Mouse (Mus musculus) lung, embryonic 15.5 days (tissue): ENCODE data around the gene Cgnl1. TPM values are rescaled to one million over a fixed set of nuclear protein-coding genes. Genes with fewer than 3 reads are reported as not detected.
"Not testable (repeated sequence)": the region's sequence is repeated elsewhere in the genome, so short reads cannot be mapped to it uniquely, and the experiment has no call there.

ENCODE experiments used
- ATAC-seq: fragments of 200-750 bp; cut with Nextera tagmentation; 2 replicates; pipeline ENCODE4 v1.8.0; 2017; ENCODE audit warnings: moderate number of reproducible peaks, borderline replicate concordance; ENCODE audit not compliant: low FRiP score, low TSS enrichment; ENCODE audit errors: extremely low read depth
- H3K27ac ChIP-seq: fragments of 300-500 bp; sonication (generic); 2 replicates; pipeline ENCODE4 v1.5.1; 2015; ENCODE audit warnings: moderate library complexity, mild to moderate bottlenecking, inconsistent platforms
- H3K27me3 ChIP-seq: fragments of 300-500 bp; sonication (generic); 2 replicates; pipeline ENCODE4 v1.6.1; 2015; ENCODE audit warnings: inconsistent platforms
- H3K36me3 ChIP-seq: fragments of 300-500 bp; sonication (generic); 2 replicates; pipeline ENCODE4 v1.6.1; 2015; ENCODE audit warnings: inconsistent platforms
- H3K4me1 ChIP-seq: fragments of 300-500 bp; sonication (generic); 2 replicates; pipeline ENCODE4 v1.6.1; 2015; ENCODE audit warnings: inconsistent platforms
- H3K4me2 ChIP-seq: fragments of 300-500 bp; sonication (generic); 2 replicates; pipeline ENCODE4 v1.6.1; 2015; ENCODE audit warnings: inconsistent platforms, mild to moderate bottlenecking, moderate library complexity
- H3K4me3 ChIP-seq: fragments of 300-500 bp; sonication (generic); 2 replicates; pipeline ENCODE4 v1.5.1; 2015; ENCODE audit warnings: mild to moderate bottlenecking, inconsistent platforms
- H3K9ac ChIP-seq: fragments of 300-500 bp; sonication (generic); 2 replicates; pipeline ENCODE4 v1.6.1; 2015; ENCODE audit warnings: inconsistent platforms
- H3K9me3 ChIP-seq: fragments of 300-500 bp; sonication (generic); 2 replicates; pipeline ENCODE4 v1.6.1; 2016; ENCODE audit warnings: inconsistent platforms
- WGBS: fragments of 180-500 bp; shearing (Covaris S2); methylation state at CpG from one replicate; pipeline ENCODE4 v1.1.7; 2015; 5-methylcytosine and 5-hydroxymethylcytosine counted together
- polyA plus RNA-seq: library from polyadenylated mRNA; unstranded; fragments of >200 nt; fragmentation: Nextera tagmentation; extraction: Ambion mirVana; gene quantifications from 2 replicates; pipeline ENCODE4 v1.2.1, GENCODE M21; 2015

The Cgnl1 gene
- polyA plus RNA-seq, 1 experiment from 2014 or later: 20.2 TPM

GRCm38 (mm10) chr9:71635627-71636026 is 135.8 kb downstream of the Cgnl1 start:
- no peak overlapping the region for H3K4me2 ChIP-seq
- H3K36me3 ChIP-seq: peaks cover 6% of the 10 kb centered on the region; the same call in 1 of the 2 replicates
- H3K4me1 ChIP-seq: no peaks in the 10 kb centered on the region
- 58% methylated on average over 1 of the region's 1 CpGs for WGBS
- H3K9me3 ChIP-seq: no peaks in the 10 kb centered on the region
- ATAC-seq: no peak
- no peaks in the 10 kb centered on the region for H3K27me3 ChIP-seq
- H3K4me3 ChIP-seq: no peak overlapping the region
- no peak overlapping the region for H3K27ac ChIP-seq
- H3K9ac ChIP-seq: no peak overlapping the region

GRCm38 (mm10) chr9:71634916-71635315 is 136.5 kb downstream of the Cgnl1 start:
- Histone ChIP-seq H3K4me3 (no peak overlapping the region), H3K27me3 (no peaks in the 10 kb centered on the region), H3K9me3 (no peaks in the 10 kb centered on the region), H3K27ac (no peak overlapping the region), H3K4me2 (no peak overlapping the region), H3K36me3 (peaks cover 4% of the 10 kb centered on the region; the same call in 1 of the 2 replicates), H3K9ac (no peak overlapping the region), H3K4me1 (no peaks in the 10 kb centered on the region)
- 87% methylated on average over 2 of the region's 2 CpGs for WGBS
- no peak for ATAC-seq

GRCm38 (mm10) chr9:71628921-71629320 is 142.5 kb downstream of the Cgnl1 start:
- Histone ChIP-seq H3K4me2 (no peak overlapping the region), H3K4me1 (peaks cover 9% of the 10 kb centered on the region), H3K9me3 (no peaks in the 10 kb centered on the region), H3K27me3 (no peaks in the 10 kb centered on the region), H3K4me3 (no peak overlapping the region), H3K27ac (no peak overlapping the region), H3K9ac (no peak overlapping the region), H3K36me3 (peaks cover 4% of the 10 kb centered on the region; the same call in 1 of the 2 replicates)
- ATAC-seq: no peak
- WGBS: 65% methylated on average over 6 of the region's 6 CpGs

- no peak overlapping the region for H3K27ac ChIP-seq
- H3K4me2 ChIP-seq: no peak overlapping the region
- no peaks in the 10 kb centered on the region for H3K9me3 ChIP-seq
- no peak overlapping the region for H3K9ac ChIP-seq
- H3K27me3 ChIP-seq: no peaks in the 10 kb centered on the region
- ATAC-seq: no peak
- H3K4me3 ChIP-seq: no peak overlapping the region
- peaks cover 12% of the 10 kb centered on the region for H3K4me1 ChIP-seq
- 73% methylated on average over 6 of the region's 6 CpGs for WGBS
- H3K36me3 ChIP-seq: peaks cover 4% of the 10 kb centered on the region; the same call in 1 of the 2 replicates
These were observed 143.1 kb downstream of the Cgnl1 start for GRCm38 (mm10) chr9:71628286-71628685.

- Histone ChIP-seq H3K4me1 (peaks cover 12% of the 10 kb centered on the region), H3K36me3 (peaks cover 4% of the 10 kb centered on the region; the same call in 1 of the 2 replicates), H3K9ac (no peak overlapping the region), H3K27me3 (no peaks in the 10 kb centered on the region), H3K4me2 (no peak overlapping the region), H3K4me3 (no peak overlapping the region), H3K9me3 (no peaks in the 10 kb centered on the region), H3K27ac (peak overlapping the region; percentile 58)
- WGBS: 81% methylated on average over 6 of the region's 6 CpGs
- ATAC-seq: no peak
These were observed 145.4 kb downstream of the Cgnl1 start for GRCm38 (mm10) chr9:71625961-71626360.

GRCm38 (mm10) chr9:71624793-71625495 is 146.5 kb downstream of the Cgnl1 start:
- H3K27ac ChIP-seq: peak overlapping the region; percentile 58

GRCm38 (mm10) chr9:71623871-71624569 is 147.4 kb downstream of the Cgnl1 start:
- Histone ChIP-seq H3K9ac (no peak overlapping the region), H3K9me3 (no peaks in the 10 kb centered on the region), H3K4me3 (no peak overlapping the region), H3K27me3 (no peaks in the 10 kb centered on the region), H3K36me3 (no peaks in the 10 kb centered on the region), H3K27ac (peak overlapping the region; percentile 58), H3K4me2 (no peak overlapping the region), H3K4me1 (peaks cover 12% of the 10 kb centered on the region)
- WGBS: 31% methylated on average over 4 of the region's 4 CpGs
- peak; percentile 48; the same call in 1 of the 2 replicates for ATAC-seq

More at GRCm38 (mm10) chr9:71624793-71625495, 146.5 kb downstream of the Cgnl1 start:
- H3K9ac ChIP-seq: no peak overlapping the region
- H3K4me3 ChIP-seq: no peak overlapping the region
- no peaks in the 10 kb centered on the region for H3K36me3 ChIP-seq
- WGBS: 27% methylated on average over 10 of the region's 10 CpGs
- H3K9me3 ChIP-seq: no peaks in the 10 kb centered on the region
- no peak overlapping the region for H3K4me2 ChIP-seq
- peaks cover 12% of the 10 kb centered on the region for H3K4me1 ChIP-seq
- H3K27me3 ChIP-seq: no peaks in the 10 kb centered on the region
- peak; percentile 60 for ATAC-seq

- WGBS: 56% methylated on average over 3 of the region's 3 CpGs
- H3K9ac ChIP-seq: no peak overlapping the region
- no peak overlapping the region for H3K4me3 ChIP-seq
- no peaks in the 10 kb centered on the region for H3K27me3 ChIP-seq
- no peaks in the 10 kb centered on the region for H3K9me3 ChIP-seq
- H3K4me1 ChIP-seq: peaks cover 12% of the 10 kb centered on the region
- no peak overlapping the region for H3K4me2 ChIP-seq
- H3K36me3 ChIP-seq: no peaks in the 10 kb centered on the region
- H3K27ac ChIP-seq: no peak overlapping the region
- no peak for ATAC-seq
These were observed 148.8 kb downstream of the Cgnl1 start for GRCm38 (mm10) chr9:71622593-71622992.

- Histone ChIP-seq H3K27ac (no peak overlapping the region), H3K4me2 (no peak overlapping the region)
These were observed 149.4 kb downstream of the Cgnl1 start for GRCm38 (mm10) chr9:71621968-71622367.

GRCm38 (mm10) chr9:71620116-71620515 is 151.3 kb downstream of the Cgnl1 start:
- not testable (repeated sequence) for ATAC-seq, H3K9me3 ChIP-seq, H3K9ac ChIP-seq, H3K4me1 ChIP-seq, H3K36me3 ChIP-seq, H3K4me3 ChIP-seq, H3K27ac ChIP-seq, H3K4me2 ChIP-seq, H3K27me3 ChIP-seq
- 82% methylated on average over 5 of the region's 5 CpGs for WGBS

More at GRCm38 (mm10) chr9:71621968-71622367, 149.4 kb downstream of the Cgnl1 start:
- Histone ChIP-seq H3K4me3 (no peak overlapping the region), H3K9ac (no peak overlapping the region), H3K9me3 (no peaks in the 10 kb centered on the region), H3K36me3 (no peaks in the 10 kb centered on the region), H3K27me3 (no peaks in the 10 kb centered on the region), H3K4me1 (peaks cover 12% of the 10 kb centered on the region)
- ATAC-seq: no peak
- 56% methylated on average over 4 of the region's 4 CpGs for WGBS

GRCm38 (mm10) chr9:71617363-71617762 is 154.0 kb downstream of the Cgnl1 start:
- Histone ChIP-seq H3K9me3 (no peaks in the 10 kb centered on the region), H3K27ac (no peak overlapping the region), H3K4me2 (no peak overlapping the region), H3K27me3 (no peaks in the 10 kb centered on the region), H3K9ac (no peak overlapping the region), H3K36me3 (no peaks in the 10 kb centered on the region), H3K4me3 (no peak overlapping the region), H3K4me1 (0 out of 2 replicates have a peak, but pooled peaks cover 2% of the 10 kb centered on the region)
- 48% methylated on average over 8 of the region's 8 CpGs for WGBS
- no peak for ATAC-seq

GRCm38 (mm10) chr9:71616185-71616584 is 155.2 kb downstream of the Cgnl1 start:
- Histone ChIP-seq H3K27ac (no peak overlapping the region), H3K4me2 (no peak overlapping the region), H3K9me3 (no peaks in the 10 kb centered on the region), H3K36me3 (no peaks in the 10 kb centered on the region), H3K27me3 (no peaks in the 10 kb centered on the region), H3K4me3 (no peak overlapping the region), H3K9ac (no peak overlapping the region), H3K4me1 (0 out of 2 replicates have a peak, but pooled peaks cover 2% of the 10 kb centered on the region)
- no peak for ATAC-seq
- 5% methylated on average over 3 of the region's 3 CpGs for WGBS
